Mouse (Mus musculus) kidney, adult 2 months (tissue): ENCODE measurements around the gene Ppp2r5d.

Source experiments
- CTCF ChIP-seq: fragments of 200-500 bp; conservative IDR thresholded peaks from 2 replicates; pipeline ENCODE4 v1.5.1; 2011; ENCODE audit warnings: low read depth, mild to moderate bottlenecking, control low read depth, low read length, moderate library complexity, mixed read lengths; ENCODE audit not compliant: insufficient read depth, insufficient read length
- POLR2A ChIP-seq: fragments of 200-500 bp; IDR thresholded peaks from one replicate; pipeline ENCODE4 v1.6.1; 2011; ENCODE audit warnings: low read depth, low read length, control low read depth

DNA sequence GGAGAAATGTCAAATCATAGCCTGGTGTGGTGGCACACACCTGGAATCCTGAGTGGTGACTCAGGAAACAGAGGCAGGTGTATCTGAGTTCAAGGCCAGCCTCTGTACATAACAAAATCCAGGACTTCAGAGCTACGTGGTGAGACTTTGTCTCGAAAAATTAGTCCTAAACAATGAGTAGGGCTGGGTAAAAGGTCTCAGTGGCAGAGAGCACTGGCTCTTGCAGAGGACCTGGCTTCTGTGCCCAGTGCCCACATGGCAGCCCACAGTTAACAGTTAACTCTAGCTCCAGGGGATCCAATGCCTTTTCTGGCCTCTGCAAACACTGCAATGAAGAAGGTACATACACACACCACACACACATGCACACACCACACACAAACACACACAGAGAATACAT lies 42.9 kb upstream of the Ppp2r5d start:
- no peak for TF ChIP-seq CTCF
- TF ChIP-seq POLR2A, result no peak
